Mouse (Mus musculus): ENCODE data around the gene Hkdc1.
"Not testable (repeated sequence)": the region's sequence is repeated elsewhere in the genome, so short reads cannot be mapped to it uniquely, and the experiment has no call there.

- TF ChIP-seq MYOD1 (IDR thresholded peaks at IDR 0.05; ENCODE audit: control insufficient read depth, insufficient read length, low read depth); USF1 (IDR thresholded peaks at IDR 0.05; ENCODE audit: low read depth); CTCF (IDR thresholded peaks at IDR 0.05; ENCODE audit: control insufficient read depth, insufficient read depth, insufficient read length); MAX (IDR thresholded peaks at IDR 0.05); MYOG (IDR thresholded peaks at IDR 0.05; ENCODE audit: control insufficient read depth, extremely low read depth, insufficient read length); CEBPB (IDR thresholded peaks at IDR 0.05; ENCODE audit: low read depth): not testable (repeated sequence)
These were observed 29.7 kb upstream of the Hkdc1 start for GRCm38 (mm10) chr10:62452001-62452400.
